Mouse (Mus musculus) cerebellum, adult 2 months (tissue): ENCODE measurements around the gene Dlgap1.

ENCODE experiments used
- CTCF ChIP-seq: fragments of 200-500 bp; IDR thresholded peaks from 2 replicates; pipeline ENCODE4 v1.5.1; 2011; ENCODE audit warnings: low read depth, mild to moderate bottlenecking, control low read depth, low read length, moderate library complexity, borderline replicate concordance; ENCODE audit not compliant: insufficient read depth
- POLR2A ChIP-seq: fragments of 200-500 bp; IDR thresholded peaks from 2 replicates; pipeline ENCODE4 v1.6.1; 2011; ENCODE audit warnings: low read length, control low read depth, borderline replicate concordance; ENCODE audit not compliant: insufficient read depth

- TF ChIP-seq CTCF (no peak), POLR2A (no peak)
Observed at GRCm38 (mm10) chr17:70466413-70466812, 497.5 kb downstream of the Dlgap1 start.
